Mouse (Mus musculus) midbrain, postnatal 0 days (tissue): ENCODE measurements at regions not wholly inside any gene's neighbourhood (a gene's known extent, or its start where the extent isn't known, plus 50 kb on each side); places are given as distances from the start of the nearest gene placed in this dataset.
"Not testable (repeated sequence)": the region's sequence is repeated elsewhere in the genome, so short reads cannot be mapped to it uniquely, and the experiment has no call there.

Experiments
- ATAC-seq: fragments of 200-750 bp; cut with Nextera tagmentation; 2 replicates; pipeline ENCODE4 v1.8.0; 2017; ENCODE audit warnings: moderate number of reproducible peaks, mild to moderate bottlenecking, moderate TSS enrichment, moderate library complexity; ENCODE audit not compliant: low FRiP score
- DNase-seq: peaks from one replicate; pipeline ENCODE4 v3.0.0-alpha.2; 2015; ENCODE audit warnings: low spot score
- H3K27ac ChIP-seq: fragments of 300-500 bp; sonication (generic); 2 replicates; pipeline ENCODE4 v1.5.1; 2014; ENCODE audit warnings: low read depth, mild to moderate bottlenecking, low read length, mixed read lengths
- H3K27me3 ChIP-seq: fragments of 300-500 bp; sonication (generic); 2 replicates; pipeline ENCODE4 v1.6.1; 2014; ENCODE audit warnings: low read length, control low read depth, mixed read lengths; ENCODE audit not compliant: insufficient read depth
- H3K36me3 ChIP-seq: fragments of 300-500 bp; sonication (generic); 2 replicates; pipeline ENCODE4 v1.6.1; 2014; ENCODE audit warnings: low read length, control low read depth, mixed read lengths; ENCODE audit not compliant: insufficient read depth
- H3K4me1 ChIP-seq: fragments of 300-500 bp; sonication (generic); 2 replicates; pipeline ENCODE4 v1.6.1; 2014; ENCODE audit warnings: mild to moderate bottlenecking, control low read depth, antibody characterized with exemption, low read length, mixed read lengths; ENCODE audit not compliant: insufficient read depth
- H3K4me2 ChIP-seq: fragments of 300-500 bp; sonication (generic); 2 replicates; pipeline ENCODE4 v1.6.1; 2014; ENCODE audit warnings: low read depth, mild to moderate bottlenecking, low read length, mixed read lengths; ENCODE audit not compliant: poor library complexity, severe bottlenecking
- H3K4me3 ChIP-seq: fragments of 300-500 bp; sonication (generic); 2 replicates; pipeline ENCODE4 v1.5.1; 2014; ENCODE audit warnings: low read depth, mild to moderate bottlenecking, low read length, moderate library complexity
- H3K9ac ChIP-seq: fragments of 300-500 bp; sonication (generic); replicated peaks from 2 replicates; pipeline ENCODE4 v1.6.1; 2014; ENCODE audit warnings: mild to moderate bottlenecking, low read length, moderate library complexity, mixed read lengths; ENCODE audit not compliant: poor library complexity, severe bottlenecking
- H3K9me3 ChIP-seq: fragments of 300-500 bp; sonication (generic); 2 replicates; pipeline ENCODE4 v1.6.1; 2016; ENCODE audit warnings: low read length, control low read depth
- CTCF ChIP-seq: IDR thresholded peaks from 2 replicates; pipeline ENCODE4 v1.5.1; 2016; ENCODE audit warnings: antibody characterized with exemption, mild to moderate bottlenecking
- WGBS: fragments of 180-500 bp; shearing (Covaris S2); extraction: QIAGEN DNeasy Blood & Tissue Kit; methylation state at CpG from one replicate; pipeline ENCODE4 v1.1.7; 2014; 5-methylcytosine and 5-hydroxymethylcytosine counted together

GRCm38 (mm10) chr3:17001871-17002270, 946.3 kb upstream of the Cypt12 start:
- H3K36me3 ChIP-seq: no peaks in the 10 kb centered on the region
- H3K9me3 ChIP-seq: no peaks in the 10 kb centered on the region
- H3K4me3 ChIP-seq: no peak overlapping the region
- no peaks in the 10 kb centered on the region for H3K4me1 ChIP-seq
- H3K27ac ChIP-seq: no peak overlapping the region
- 83% methylated on average over 2 of the region's 2 CpGs for WGBS
- no peak overlapping the region for H3K4me2 ChIP-seq
- H3K27me3 ChIP-seq: no peaks in the 10 kb centered on the region
- TF ChIP-seq CTCF: no peak
- DNase-seq (no peak), ATAC-seq (no peak)
- H3K9ac ChIP-seq: no peak overlapping the region

GRCm38 (mm10) chr3:17003136-17003535, 945.1 kb upstream of the Cypt12 start:
- Histone ChIP-seq H3K4me2 (no peak overlapping the region), H3K4me1 (no peaks in the 10 kb centered on the region), H3K27ac (no peak overlapping the region), H3K9ac (no peak overlapping the region), H3K9me3 (no peaks in the 10 kb centered on the region), H3K4me3 (no peak overlapping the region), H3K36me3 (no peaks in the 10 kb centered on the region), H3K27me3 (no peaks in the 10 kb centered on the region)
- DNase-seq: peak; percentile 70
- 70% methylated on average over 3 of the region's 3 CpGs for WGBS
- no peak for TF ChIP-seq CTCF
- no peak; the same call in 1 of the 2 replicates for ATAC-seq

DNA sequence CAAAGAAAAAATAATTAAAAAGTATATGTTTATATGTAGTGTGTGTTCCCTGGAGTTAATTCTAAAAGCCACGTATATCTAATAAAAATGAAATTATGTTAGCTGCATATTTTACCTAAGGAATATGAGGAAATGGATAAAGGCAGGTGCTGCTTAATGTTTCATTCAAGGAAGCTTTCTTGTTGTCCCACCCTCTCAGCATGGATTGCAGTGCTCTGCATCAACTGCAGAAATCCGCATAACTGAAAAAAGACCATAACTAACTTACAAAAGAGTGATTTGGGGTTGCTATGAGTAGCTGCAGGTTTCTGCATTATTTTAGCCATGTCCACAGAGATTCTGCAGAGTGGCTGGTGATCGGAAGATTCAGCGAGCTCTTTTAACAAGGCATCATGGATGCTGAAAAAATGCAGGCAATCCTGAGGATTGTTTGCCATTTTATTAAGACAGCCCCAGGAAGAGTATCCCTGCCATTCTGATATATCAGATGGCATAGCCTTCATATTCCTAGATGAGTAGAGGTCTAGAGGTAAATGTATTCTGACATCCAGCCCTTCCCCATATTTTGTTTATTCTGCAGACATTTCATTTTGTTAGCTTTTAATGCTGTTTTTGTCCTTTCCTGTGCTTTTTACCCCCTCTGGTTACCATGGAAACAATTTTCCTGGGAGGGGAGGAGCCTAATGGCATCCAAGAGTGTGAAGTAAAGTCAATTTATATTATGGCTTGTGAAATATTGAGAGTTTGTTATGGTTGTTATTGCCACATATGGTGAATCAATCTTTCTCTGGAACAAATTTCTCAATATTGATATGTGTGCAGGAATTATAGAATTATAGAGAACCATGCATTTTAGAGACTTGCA, 933.8 kb upstream of the Cypt12 start:
- Histone ChIP-seq H3K27ac (peak overlapping the region; percentile 82), H3K4me2 (0 out of 2 replicates have a peak overlapping the region, but pooled peaks have one; percentile 18), H3K4me3 (no peak overlapping the region), H3K9ac (peak overlapping the region; percentile 33; the same call in 1 of the 2 replicates), H3K36me3 (no peaks in the 10 kb centered on the region), H3K4me1 (no peaks in the 10 kb centered on the region; the same call in 1 of the 2 replicates), H3K27me3 (no peaks in the 10 kb centered on the region), H3K9me3 (no peaks in the 10 kb centered on the region)
- 54% methylated on average over 4 of the region's 4 CpGs for WGBS
- no peak for TF ChIP-seq CTCF
- ATAC-seq: peak; percentile 65
- peak; percentile 20 for DNase-seq

DNA sequence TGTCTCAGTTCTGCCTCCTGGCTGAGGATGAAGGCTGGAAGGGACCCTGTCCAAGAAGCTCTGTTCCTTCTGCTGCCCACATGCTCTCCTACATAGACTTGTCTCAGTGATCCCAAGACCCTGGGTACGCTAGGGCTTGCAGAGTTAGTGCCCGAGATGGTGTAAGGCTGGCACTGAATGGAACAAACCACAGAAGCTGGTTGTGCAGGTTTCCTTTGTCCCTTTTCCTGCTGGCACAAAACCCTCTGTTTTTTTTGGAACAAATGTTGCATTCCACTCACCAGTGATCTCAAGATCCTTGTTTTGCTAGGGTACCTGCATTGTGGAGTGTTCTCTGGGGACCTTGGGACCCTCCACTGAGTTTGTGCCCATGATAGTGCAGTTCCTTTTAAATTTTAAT, 897.4 kb upstream of the Cypt12 start:
- H3K27ac ChIP-seq: no peak overlapping the region
- WGBS: 93% methylated on average over 2 of the region's 2 CpGs
- no peak overlapping the region for H3K4me2 ChIP-seq
- H3K4me3 ChIP-seq: no peak overlapping the region
- no peak for ATAC-seq
- no peaks in the 10 kb centered on the region for H3K9me3 ChIP-seq
- TF ChIP-seq CTCF: no peak
- no peak for DNase-seq
- H3K27me3 ChIP-seq: no peaks in the 10 kb centered on the region
- H3K4me1 ChIP-seq: no peaks in the 10 kb centered on the region
- H3K9ac ChIP-seq: no peak overlapping the region
- no peaks in the 10 kb centered on the region for H3K36me3 ChIP-seq

GRCm38 (mm10) chr3:17058381-17058780, 889.8 kb upstream of the Cypt12 start:
- not testable (repeated sequence) for DNase-seq, H3K9ac ChIP-seq, H3K4me2 ChIP-seq, H3K9me3 ChIP-seq, H3K27ac ChIP-seq, H3K27me3 ChIP-seq, H3K4me3 ChIP-seq, ATAC-seq, H3K4me1 ChIP-seq, H3K36me3 ChIP-seq
- 80% methylated on average over 4 of the region's 4 CpGs for WGBS

DNA sequence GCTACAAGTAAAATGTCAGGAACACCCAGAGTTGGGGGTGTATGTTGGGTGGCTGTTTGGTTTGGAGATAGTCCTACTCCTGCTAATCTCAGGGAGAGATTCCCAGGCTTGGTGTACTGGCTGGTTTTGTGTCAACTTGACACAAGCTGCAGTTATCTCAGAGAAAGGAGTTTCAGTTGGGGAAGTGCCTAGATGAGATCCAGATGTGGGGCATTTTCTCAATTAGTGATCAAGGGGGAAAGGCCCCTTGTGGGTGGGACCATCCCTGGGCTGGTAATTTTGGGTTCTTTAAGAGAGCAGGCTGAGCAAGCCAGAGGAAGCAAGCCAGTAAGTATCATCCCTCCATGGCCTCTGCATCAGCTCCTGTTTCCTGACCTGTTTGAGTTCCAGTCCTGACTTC, 841.9 kb upstream of the Cypt12 start:
- DNase-seq, H3K27me3 ChIP-seq, H3K4me2 ChIP-seq, H3K9me3 ChIP-seq, H3K4me1 ChIP-seq, H3K27ac ChIP-seq, H3K4me3 ChIP-seq, ATAC-seq, H3K36me3 ChIP-seq, H3K9ac ChIP-seq: not testable (repeated sequence)
